Comparison of ENCODE assay signal across 10 mouse cellular contexts in genomic region chr2:33919934-33920615, GRCm38 (mm10). TPM values are rescaled to one million over a fixed set of nuclear protein-coding genes. Genes with fewer than 3 reads are reported as not detected.
DNase-seq lines count a peak whose midpoint lies in the region; ATAC-seq lines count a peak whose summit lies in the region.
"Had no signal": no experiment of that assay in that cellular context is flagged by ENCODE, and none has a peak within 500 bp of the region (broad histone marks: within the 10 kb centered on the region; RNA-seq: fewer than 3 reads in every experiment).

No protein-coding gene starts in this region.

- ATAC-seq in heart, embryonic 13.5 days (ENCODE audit: extremely low read depth, insufficient number of reproducible peaks, low FRiP score, low TSS enrichment): no peak
- ATAC-seq in forebrain, embryonic 16.5 days: no peak
- peak; percentile 53 for ATAC-seq in neural tube, embryonic 15.5 days (ENCODE audit: low FRiP score)

- H3K4me3 ChIP-seq in heart, embryonic 13.5 days: peak overlapping the region; percentile 3; the same call in 1 of the 2 replicates
- no peak overlapping the region for H3K4me3 ChIP-seq in forebrain, embryonic 16.5 days (replicated peaks; ENCODE audit: low read length)
- H3K4me3 ChIP-seq in neural tube, embryonic 15.5 days (replicated peaks): no peak overlapping the region
- H3K4me3 ChIP-seq: megakaryocyte, embryonic 14.5 days had no signal

- H3K9me3 ChIP-seq in heart, embryonic 13.5 days: no peaks in the 10 kb centered on the region
- no peaks in the 10 kb centered on the region for H3K9me3 ChIP-seq in forebrain, embryonic 16.5 days (ENCODE audit: control insufficient read depth, low read length)
- no peaks in the 10 kb centered on the region for H3K9me3 ChIP-seq in neural tube, embryonic 15.5 days (replicated peaks)
- H3K9me3 ChIP-seq: G1E; megakaryocyte, embryonic 14.5 days had no signal

- no peak for DNase-seq in heart, adult 18-20 months
- DNase-seq in kidney, postnatal 10 days: peak; percentile 87
- DNase-seq in left cerebral cortex, adult 8-10 months (ENCODE audit: low spot score in 2 of 2): no peak
- no peak for DNase-seq in urinary bladder, postnatal 25 days (ENCODE audit: low spot score)
- no peak for DNase-seq in left cerebral cortex, adult 18-20 months (ENCODE audit: low spot score in 2 of 2)

- 21% methylated on average over 22 of the region's 22 CpGs for WGBS in heart, embryonic 13.5 days
- WGBS in forebrain, embryonic 16.5 days: 25% methylated on average over 22 of the region's 22 CpGs
- 6% methylated on average over 22 of the region's 22 CpGs for WGBS in neural tube, embryonic 15.5 days

- H3K9ac ChIP-seq in heart, embryonic 13.5 days: peak overlapping the region; percentile 34; the same call in 1 of the 2 replicates
- H3K9ac ChIP-seq in forebrain, embryonic 16.5 days (replicated peaks; ENCODE audit: low read depth, low read length): 0 out of 2 replicates have a peak overlapping the region, but pooled peaks have one; percentile 19
- H3K9ac ChIP-seq in neural tube, embryonic 15.5 days (replicated peaks): peak overlapping the region; percentile 32; the same call in 1 of the 2 replicates

- H3K4me2 ChIP-seq in heart, embryonic 13.5 days: peak overlapping the region; percentile 55
- no peak overlapping the region for H3K4me2 ChIP-seq in forebrain, embryonic 16.5 days (ENCODE audit: low read length)
- peak overlapping the region; percentile 35 for H3K4me2 ChIP-seq in neural tube, embryonic 15.5 days

- H3K36me3 ChIP-seq in heart, embryonic 13.5 days: no peaks in the 10 kb centered on the region
- no peaks in the 10 kb centered on the region for H3K36me3 ChIP-seq in forebrain, embryonic 16.5 days (ENCODE audit: control insufficient read depth, insufficient read depth)
- H3K36me3 ChIP-seq in neural tube, embryonic 15.5 days: no peaks in the 10 kb centered on the region
- H3K36me3 ChIP-seq: G1E had no signal

- H3K27ac ChIP-seq in heart, embryonic 13.5 days (replicated peaks): no peak overlapping the region
- no peak overlapping the region for H3K27ac ChIP-seq in forebrain, embryonic 16.5 days (ENCODE audit: low read length)
- H3K27ac ChIP-seq in neural tube, embryonic 15.5 days (replicated peaks): peak overlapping the region; percentile 71

- H3K27me3 ChIP-seq in heart, embryonic 13.5 days (replicated peaks): peaks cover 63% of the 10 kb centered on the region
- 0 out of 2 replicates have a peak, but pooled peaks cover 4% of the 10 kb centered on the region for H3K27me3 ChIP-seq in forebrain, embryonic 16.5 days (replicated peaks; ENCODE audit: control insufficient read depth, insufficient read depth, low read length)
- no peaks in the 10 kb centered on the region; the same call in 1 of the 2 replicates for H3K27me3 ChIP-seq in neural tube, embryonic 15.5 days (replicated peaks)

- peaks cover 21% of the 10 kb centered on the region for H3K4me1 ChIP-seq in heart, embryonic 13.5 days
- H3K4me1 ChIP-seq in forebrain, embryonic 16.5 days (replicated peaks; ENCODE audit: control insufficient read depth, insufficient read depth, low read length): peaks cover 6% of the 10 kb centered on the region; the same call in 1 of the 2 replicates
- H3K4me1 ChIP-seq in neural tube, embryonic 15.5 days: peaks cover 26% of the 10 kb centered on the region

RNA-seq across cellular contexts. Expression of gene Mvb12b, which starts 32.3 kb away (rescaled TPM):
- 10.9 and 11.3 TPM in 2 replicates for polyA plus RNA-seq in heart, embryonic 13.5 days (2015; fragmentation: Nextera tagmentation; extraction: Ambion mirVana)
- 10 to 100 TPM; 18.7 to 22.5 TPM for total RNA-seq in heart, adult 18-20 months (2021)
- 78.1 and 84.2 TPM in 2 replicates for polyA plus RNA-seq in forebrain, embryonic 16.5 days (2015; fragmentation: Nextera tagmentation; extraction: Ambion mirVana)
- 49.5 and 52.2 TPM in 2 replicates for polyA plus RNA-seq in neural tube, embryonic 15.5 days (2015; fragmentation: Nextera tagmentation; extraction: Ambion mirVana)
- total RNA-seq in left cerebral cortex, adult 8-10 months (2022): 10 to 100 TPM; 76.9 to 87.4 (median 79.7) TPM
- total RNA-seq in left cerebral cortex, adult 18-20 months (2021): 10 to 100 TPM; 72.1 to 75.2 TPM
